Mouse (Mus musculus) midbrain, embryonic 10.5 days (tissue): ENCODE measurements around the gene Rapgef4. TPM values are rescaled to one million over a fixed set of nuclear protein-coding genes. Genes with fewer than 3 reads are reported as not detected.

Experiments
- DNase-seq: peaks from one replicate; pipeline ENCODE4 v3.0.0-alpha.2; 2017; ENCODE audit warnings: low spot score
- H3K27ac ChIP-seq: fragments of 300-500 bp; sonication (generic); replicated peaks from 2 replicates; pipeline ENCODE4 v1.5.1; 2016; ENCODE audit warnings: mild to moderate bottlenecking
- H3K27me3 ChIP-seq: fragments of 300-500 bp; sonication (generic); 2 replicates; pipeline ENCODE4 v1.6.1; 2016; ENCODE audit warnings: low read depth, mild to moderate bottlenecking; ENCODE audit not compliant: poor library complexity, severe bottlenecking
- H3K36me3 ChIP-seq: fragments of 300-500 bp; sonication (generic); 2 replicates; pipeline ENCODE4 v1.6.1; 2016; ENCODE audit warnings: mild to moderate bottlenecking, moderate library complexity
- H3K4me1 ChIP-seq: fragments of 300-500 bp; sonication (generic); 2 replicates; pipeline ENCODE4 v1.6.1; 2016
- H3K4me3 ChIP-seq: fragments of 300-500 bp; sonication (generic); 2 replicates; pipeline ENCODE4 v1.5.1; 2016; ENCODE audit warnings: mild to moderate bottlenecking, moderate library complexity
- H3K9me3 ChIP-seq: fragments of 300-500 bp; sonication (generic); replicated peaks from 2 replicates; pipeline ENCODE4 v1.6.1; 2016; ENCODE audit warnings: mild to moderate bottlenecking
- WGBS: fragments of 180-500 bp; shearing (Covaris S2); methylation state at CpG from one replicate; pipeline ENCODE4 v1.1.7; 2016; 5-methylcytosine and 5-hydroxymethylcytosine counted together
- polyA plus RNA-seq: library from polyadenylated mRNA; unstranded; fragments of >200 nt; fragmentation: Nextera tagmentation; extraction: Ambion mirVana; gene quantifications from 2 replicates; pipeline ENCODE4 v1.2.1, GENCODE M21; 2016

Rapgef4 gene
- 1.7 and 2.9 TPM in 2 replicates for polyA plus RNA-seq

DNA sequence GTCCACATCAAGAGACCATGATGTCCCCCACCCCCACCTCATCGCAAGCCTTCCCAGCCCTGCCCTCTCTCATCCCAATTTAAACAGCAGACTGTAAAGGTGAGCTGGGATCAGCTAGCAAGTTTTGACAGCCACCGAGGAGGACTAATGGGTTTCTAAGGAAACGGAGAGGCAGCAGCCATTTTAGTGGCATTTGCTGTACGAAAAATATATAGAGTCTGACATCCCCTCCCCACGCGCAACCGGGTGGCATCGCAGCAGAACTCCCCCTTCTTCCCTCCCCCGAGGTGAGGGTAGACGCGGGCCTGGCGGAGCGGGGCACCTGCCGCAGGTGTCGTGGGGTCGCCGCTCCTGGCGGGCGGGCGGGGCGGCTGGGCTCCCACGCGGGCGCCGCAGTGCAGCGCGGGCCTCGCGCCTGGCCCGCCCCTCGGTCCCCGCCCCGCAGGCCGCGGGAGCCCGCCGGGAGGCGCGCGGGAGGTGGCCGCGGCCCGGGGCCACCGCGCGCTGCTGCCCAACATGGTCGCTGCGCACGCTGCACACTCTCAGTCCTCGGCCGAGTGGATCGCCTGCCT, at the start of gene Rapgef4:
Gene Rapgef4, plus strand, starts transcription at position 470 of the 572 bp plus-strand sequence.
- Histone ChIP-seq H3K9me3 (no peaks in the 10 kb centered on the region), H3K36me3 (no peaks in the 10 kb centered on the region), H3K4me3 (peak within 1 kb of the TSS; percentile 69), H3K27me3 (peaks cover 44% of the 10 kb centered on the region), H3K4me1 (peaks cover 25% of the 10 kb centered on the region), H3K27ac (peak within 1 kb of the TSS; percentile 76)
- 2% methylated on average over 42 of the region's 52 CpGs for WGBS
- peak; percentile 29 for DNase-seq

DNA sequence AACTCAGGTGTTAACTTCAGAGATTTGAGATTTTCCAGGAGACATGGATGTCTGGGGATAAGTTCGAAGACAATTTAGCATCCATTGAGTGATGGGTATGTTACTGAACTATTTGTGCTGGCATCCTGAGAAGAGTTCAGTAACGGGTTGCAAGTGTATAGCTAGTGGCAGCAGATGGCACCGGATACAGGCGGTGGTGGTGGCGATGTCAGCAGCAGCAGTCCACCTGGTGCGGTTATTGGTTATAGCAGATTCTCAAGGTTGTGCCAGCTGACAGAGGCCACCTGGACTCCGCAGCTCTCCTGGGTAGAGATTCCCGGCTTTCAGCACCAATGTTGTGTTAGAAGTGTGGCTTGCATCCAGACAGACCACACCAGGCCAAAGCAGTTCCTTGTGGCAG, 47.0 kb upstream of the Rapgef4 start:
- no peak for DNase-seq
- Histone ChIP-seq H3K4me3 (no peak overlapping the region), H3K27me3 (no peaks in the 10 kb centered on the region), H3K9me3 (no peaks in the 10 kb centered on the region), H3K4me1 (peaks cover 8% of the 10 kb centered on the region), H3K36me3 (no peaks in the 10 kb centered on the region), H3K27ac (no peak overlapping the region)
- 90% methylated on average over 8 of the region's 8 CpGs for WGBS

DNA sequence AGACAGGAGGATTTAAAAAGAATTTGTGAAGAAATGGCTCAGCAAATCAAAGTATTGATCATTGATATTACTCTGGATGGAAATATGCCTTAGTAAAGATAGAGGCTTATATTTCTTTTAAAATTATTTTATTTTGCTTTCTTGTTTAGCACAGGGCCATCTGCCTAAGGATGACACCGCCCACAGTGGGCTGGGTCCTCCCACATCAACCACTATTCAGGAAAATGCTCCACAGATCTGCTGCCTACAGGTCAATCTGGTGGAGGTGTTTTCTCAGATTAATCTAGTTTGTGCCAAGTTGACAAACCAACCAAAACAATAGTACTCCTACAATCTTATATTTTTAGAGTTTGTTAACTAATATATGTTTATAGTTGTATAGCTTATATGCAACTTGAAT, 44.3 kb upstream of the Rapgef4 start:
- Histone ChIP-seq H3K27me3 (no peaks in the 10 kb centered on the region), H3K27ac (no peak overlapping the region), H3K4me3 (no peak overlapping the region), H3K4me1 (peaks cover 8% of the 10 kb centered on the region), H3K36me3 (no peaks in the 10 kb centered on the region), H3K9me3 (no peaks in the 10 kb centered on the region)
- WGBS, result 83% methylated on average over 1 of the region's 1 CpGs
- DNase-seq, result no peak

DNA sequence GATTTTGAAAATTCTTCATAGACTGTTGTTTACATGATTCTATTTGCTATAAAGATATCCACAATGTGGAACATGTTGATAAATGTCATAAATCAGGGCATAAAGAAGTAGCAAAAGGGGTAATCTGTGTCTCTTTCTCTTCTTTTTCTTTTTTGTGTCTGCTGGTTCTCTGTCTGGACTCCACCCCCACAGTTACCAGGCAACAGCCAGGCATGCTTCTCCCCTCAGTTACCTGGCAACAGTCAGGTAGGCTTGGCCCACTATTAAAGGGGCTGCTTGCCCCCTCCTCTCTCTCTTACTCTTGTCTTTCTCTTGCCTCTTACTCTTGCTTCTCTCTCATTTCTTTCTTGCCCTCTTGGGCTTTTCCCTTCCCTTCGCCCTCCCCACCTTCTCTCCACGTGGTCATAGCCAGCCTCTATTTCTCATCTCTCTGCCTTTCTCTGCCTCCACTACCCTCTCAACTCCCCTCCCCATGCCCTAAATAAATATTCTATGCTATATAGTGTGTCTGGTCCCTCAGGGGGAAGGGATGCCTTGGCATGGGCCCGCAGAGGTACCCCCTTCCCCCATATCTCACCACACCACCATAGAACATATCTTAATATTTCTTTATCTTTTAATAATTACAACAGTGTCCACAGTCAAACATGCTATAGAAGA, 43.3 kb upstream of the Rapgef4 start:
- 79% methylated on average over 3 of the region's 3 CpGs for WGBS
- DNase-seq, result peak; percentile 31

DNA sequence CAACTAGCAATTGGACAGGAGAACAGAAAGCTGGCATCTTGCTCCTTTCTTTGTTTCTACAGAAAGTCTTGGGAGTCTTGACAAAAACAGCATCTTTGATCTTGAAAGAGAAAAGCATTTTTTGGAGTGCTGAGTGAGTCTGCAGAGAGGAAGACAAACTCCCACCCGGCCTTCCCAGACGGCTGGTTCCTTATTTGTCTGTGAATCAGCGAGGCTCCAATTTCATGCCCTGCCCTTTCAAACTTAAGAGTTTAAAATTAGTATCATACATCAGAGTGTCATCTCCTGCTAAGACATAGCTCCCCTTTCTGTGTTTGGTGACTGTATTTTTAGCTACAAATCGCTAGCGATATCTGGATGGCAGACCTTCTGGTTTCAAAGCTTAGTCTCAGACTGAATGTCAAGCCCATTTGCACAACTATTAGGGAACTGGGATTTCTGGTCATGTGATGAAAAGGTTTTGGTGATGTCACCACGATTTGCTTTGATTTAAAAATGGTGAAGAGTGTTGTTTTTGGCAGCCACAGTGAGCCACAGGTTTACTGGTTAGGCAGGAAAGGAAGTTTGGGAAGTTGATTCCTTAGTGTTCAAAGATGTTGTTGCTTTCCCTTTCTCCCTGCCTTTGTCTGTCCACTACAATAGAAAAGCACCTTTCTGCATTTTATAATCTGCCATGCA, 42.2 kb upstream of the Rapgef4 start:
- no peaks in the 10 kb centered on the region for H3K9me3 ChIP-seq
- H3K4me1 ChIP-seq, result peaks cover 8% of the 10 kb centered on the region
- DNase-seq, result no peak
- WGBS, result 80% methylated on average over 6 of the region's 6 CpGs
- no peak overlapping the region for H3K27ac ChIP-seq
- H3K4me3 ChIP-seq, result no peak overlapping the region
- no peaks in the 10 kb centered on the region for H3K27me3 ChIP-seq
- H3K36me3 ChIP-seq, result no peaks in the 10 kb centered on the region

More for the DNA sequence above, 43.3 kb upstream of the Rapgef4 start:
- H3K27me3 ChIP-seq, result no peaks in the 10 kb centered on the region
- H3K36me3 ChIP-seq, result no peaks in the 10 kb centered on the region
- no peak overlapping the region for H3K4me3 ChIP-seq
- H3K4me1 ChIP-seq, result peaks cover 8% of the 10 kb centered on the region
- H3K27ac ChIP-seq, result no peak overlapping the region
- no peaks in the 10 kb centered on the region for H3K9me3 ChIP-seq

DNA sequence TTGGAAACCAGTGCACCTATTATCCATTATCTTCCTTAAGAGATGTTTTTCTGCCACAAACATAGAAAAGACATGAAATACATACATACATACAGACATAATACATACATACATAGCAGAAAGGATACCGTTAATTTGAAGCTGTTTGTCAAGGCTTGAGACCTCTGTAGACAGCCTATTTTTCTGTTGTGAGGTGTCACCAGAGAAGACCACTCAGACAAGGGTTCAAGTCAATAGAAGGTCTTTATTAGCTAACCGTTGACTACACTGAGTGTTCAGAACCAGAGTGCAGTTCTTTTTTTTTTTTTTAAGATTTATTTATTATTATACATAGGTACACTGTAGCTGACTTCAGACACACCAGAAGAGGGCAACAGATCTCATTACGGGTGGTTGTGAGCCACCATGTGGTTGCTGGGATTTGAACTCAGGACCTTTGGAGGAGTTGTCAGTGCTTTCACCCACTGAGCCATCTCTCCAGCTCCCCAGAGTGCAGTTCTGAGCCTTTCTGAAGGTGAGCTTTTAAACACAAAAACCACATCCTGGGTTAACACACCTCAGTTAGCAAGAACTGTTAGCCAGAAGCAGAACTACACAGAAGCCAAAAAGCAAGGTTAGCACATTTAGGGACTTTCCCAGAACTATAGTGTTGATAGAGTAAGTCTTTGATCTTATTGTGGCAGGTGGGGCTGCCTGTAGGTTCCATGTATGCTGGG, 39.9 kb upstream of the Rapgef4 start:
- peaks cover 8% of the 10 kb centered on the region for H3K4me1 ChIP-seq
- no peaks in the 10 kb centered on the region for H3K9me3 ChIP-seq
- H3K36me3 ChIP-seq, result no peaks in the 10 kb centered on the region
- no peak overlapping the region for H3K27ac ChIP-seq
- no peak for DNase-seq
- WGBS, result 94% methylated on average over 3 of the region's 3 CpGs
- no peak overlapping the region for H3K4me3 ChIP-seq
- no peaks in the 10 kb centered on the region for H3K27me3 ChIP-seq

DNA sequence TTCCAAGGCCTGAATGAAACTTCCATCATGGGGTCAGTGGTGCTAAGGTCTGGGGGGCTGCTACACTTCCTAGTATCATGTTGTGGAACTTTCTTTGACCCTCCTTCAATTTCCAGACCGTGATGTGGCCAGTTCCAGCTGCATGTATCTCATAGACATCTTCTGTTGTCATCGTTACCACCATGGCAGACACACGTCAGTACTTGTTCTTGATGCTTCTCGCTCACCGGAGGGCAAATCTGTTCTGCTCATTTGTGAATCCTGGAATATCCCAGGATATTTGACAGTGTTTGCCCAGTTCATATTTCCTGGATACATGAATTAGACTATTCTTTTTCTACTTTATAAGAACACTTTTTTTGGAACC, 39.3 kb upstream of the Rapgef4 start:
- Histone ChIP-seq H3K9me3 (no peaks in the 10 kb centered on the region), H3K36me3 (no peaks in the 10 kb centered on the region), H3K27ac (no peak overlapping the region), H3K4me1 (peaks cover 8% of the 10 kb centered on the region), H3K27me3 (no peaks in the 10 kb centered on the region), H3K4me3 (no peak overlapping the region)
- 91% methylated on average over 5 of the region's 5 CpGs for WGBS
- no peak for DNase-seq

DNA sequence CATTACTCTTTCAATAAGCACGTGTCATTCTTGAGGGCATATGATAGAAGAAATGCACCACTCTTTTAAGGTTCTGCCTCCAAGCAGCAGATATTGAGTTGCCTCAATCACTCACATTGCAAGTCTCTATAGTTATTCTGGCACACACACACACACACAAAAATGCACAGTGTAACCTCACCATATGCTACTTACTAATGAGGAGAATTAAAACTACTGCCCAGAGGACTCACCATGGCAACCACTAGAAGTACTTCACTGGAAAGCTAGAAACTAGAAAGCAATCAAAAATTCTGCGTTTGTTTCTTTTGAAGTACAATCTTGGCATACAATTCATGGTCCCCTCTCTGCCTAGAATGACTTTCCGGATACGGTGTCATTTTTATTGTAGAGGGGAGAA, 29.8 kb upstream of the Rapgef4 start:
- Histone ChIP-seq H3K9me3 (no peaks in the 10 kb centered on the region; the same call in 1 of the 2 replicates), H3K27me3 (no peaks in the 10 kb centered on the region), H3K36me3 (no peaks in the 10 kb centered on the region), H3K4me1 (no peaks in the 10 kb centered on the region), H3K27ac (no peak overlapping the region), H3K4me3 (no peak overlapping the region)
- no peak for DNase-seq
- WGBS, result 91% methylated on average over 4 of the region's 4 CpGs

DNA sequence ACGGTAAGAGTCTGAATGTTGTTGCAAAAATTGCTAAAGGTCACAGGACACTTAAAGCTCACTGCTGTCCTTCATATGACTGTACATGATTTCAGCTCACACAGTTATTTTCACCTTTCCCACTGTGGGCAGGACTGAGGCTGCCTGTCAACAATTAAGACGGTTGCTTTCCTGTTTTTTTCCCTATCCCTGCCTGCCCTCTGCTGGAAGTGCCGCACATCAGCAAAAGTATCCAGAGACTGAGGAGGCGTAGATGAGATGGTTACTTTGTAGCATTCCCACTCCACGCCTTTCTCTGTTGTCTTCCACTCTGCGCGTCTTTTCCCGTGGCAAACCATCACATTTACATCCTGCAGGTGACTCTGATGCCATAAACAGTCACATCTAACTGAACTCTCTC, 25.4 kb upstream of the Rapgef4 start:
- Histone ChIP-seq H3K9me3 (no peaks in the 10 kb centered on the region), H3K4me1 (no peaks in the 10 kb centered on the region), H3K27ac (no peak overlapping the region), H3K4me3 (no peak overlapping the region), H3K27me3 (no peaks in the 10 kb centered on the region), H3K36me3 (no peaks in the 10 kb centered on the region)
- peak; percentile 39 for DNase-seq
- 27% methylated on average over 8 of the region's 8 CpGs for WGBS

DNA sequence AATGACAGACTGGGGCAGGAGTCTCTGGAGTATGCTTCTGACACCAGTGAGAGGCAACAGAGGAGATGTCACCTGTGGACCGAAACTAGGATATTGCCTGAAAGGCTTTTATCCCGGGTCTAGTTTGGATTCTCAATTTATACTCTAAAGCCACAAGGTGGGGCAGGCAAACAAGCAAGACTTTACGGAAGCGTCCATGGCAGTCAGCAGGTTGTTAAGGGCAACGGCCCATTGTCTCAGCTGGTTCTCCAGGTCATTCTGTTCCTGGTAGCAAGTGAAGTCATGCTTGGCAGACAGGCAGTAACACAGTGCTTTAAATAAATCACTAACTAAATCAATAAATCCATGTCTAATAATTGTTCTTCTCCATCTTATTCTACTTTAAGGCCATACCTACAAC, 24.6 kb upstream of the Rapgef4 start:
- Histone ChIP-seq H3K4me1 (no peaks in the 10 kb centered on the region), H3K27me3 (no peaks in the 10 kb centered on the region), H3K4me3 (no peak overlapping the region), H3K36me3 (no peaks in the 10 kb centered on the region), H3K9me3 (no peaks in the 10 kb centered on the region), H3K27ac (no peak overlapping the region)
- DNase-seq, result no peak
- 67% methylated on average over 5 of the region's 5 CpGs for WGBS

DNA sequence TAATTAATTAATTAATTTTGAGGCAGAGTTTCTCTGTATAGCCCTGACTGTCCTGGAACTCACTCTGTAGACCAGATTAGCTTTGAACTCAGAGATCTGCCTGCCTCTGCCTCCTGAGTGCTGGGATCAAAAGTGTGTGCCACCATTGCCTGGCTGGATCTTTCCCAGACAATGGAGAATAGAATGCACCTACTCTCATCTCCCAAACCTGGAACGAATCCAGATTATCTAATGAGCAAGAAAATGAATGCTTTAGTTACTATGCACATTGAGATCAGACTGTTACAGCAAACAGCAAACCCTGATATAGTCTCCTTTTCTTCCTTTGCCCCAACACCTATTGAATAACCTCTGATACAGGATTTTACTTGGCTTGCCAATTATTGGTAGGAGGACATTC, 23.1 kb upstream of the Rapgef4 start:
- no peaks in the 10 kb centered on the region for H3K9me3 ChIP-seq
- H3K27ac ChIP-seq, result no peak overlapping the region
- H3K36me3 ChIP-seq, result no peaks in the 10 kb centered on the region
- no peak overlapping the region for H3K4me3 ChIP-seq
- no peak for DNase-seq
- WGBS, result 86% methylated on average over 1 of the region's 1 CpGs
- no peaks in the 10 kb centered on the region for H3K4me1 ChIP-seq
- no peaks in the 10 kb centered on the region for H3K27me3 ChIP-seq

DNA sequence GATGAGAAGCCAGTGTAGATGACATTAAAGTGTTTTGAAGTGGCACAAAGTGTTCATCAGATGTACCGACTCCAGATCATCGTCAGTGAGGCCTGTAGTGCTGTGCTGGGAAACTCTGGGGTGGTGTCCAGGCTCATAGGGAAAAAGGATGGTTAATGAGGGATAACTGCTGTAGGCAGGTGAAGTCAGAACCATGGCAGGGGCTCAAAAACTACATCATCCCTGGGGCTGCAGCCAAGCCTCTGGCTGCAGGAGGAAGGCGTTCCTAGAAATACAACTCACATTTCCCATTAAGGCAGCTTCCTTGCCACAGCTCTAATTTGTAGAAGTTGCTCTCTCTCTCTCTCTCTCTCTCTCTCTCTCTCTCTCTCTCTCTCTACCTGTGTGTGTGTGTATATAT, 22.6 kb upstream of the Rapgef4 start:
- DNase-seq, result no peak
- H3K4me3 ChIP-seq, result no peak overlapping the region
- 93% methylated on average over 3 of the region's 3 CpGs for WGBS
- no peaks in the 10 kb centered on the region for H3K27me3 ChIP-seq
- H3K27ac ChIP-seq, result no peak overlapping the region
- no peaks in the 10 kb centered on the region for H3K9me3 ChIP-seq
- no peaks in the 10 kb centered on the region for H3K36me3 ChIP-seq
- H3K4me1 ChIP-seq, result no peaks in the 10 kb centered on the region

DNA sequence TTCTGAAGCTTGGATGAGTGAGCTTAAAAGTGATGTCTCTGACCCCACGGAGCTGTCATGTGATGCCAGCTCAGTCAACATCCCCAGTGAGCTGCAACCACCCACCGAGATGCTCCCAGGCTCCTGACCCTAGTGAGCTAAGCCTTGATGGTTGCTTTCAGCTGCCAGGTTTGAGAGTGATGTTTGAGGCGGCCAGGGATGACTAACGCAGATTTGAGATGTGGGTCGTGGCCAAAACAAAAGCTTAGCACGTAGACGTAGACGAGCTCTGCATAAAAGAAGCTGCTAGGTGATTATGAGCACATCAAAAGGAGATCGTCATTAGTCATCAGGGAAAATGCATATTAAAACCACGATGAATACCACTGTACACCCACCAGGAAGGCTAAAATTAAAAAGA, 16.8 kb upstream of the Rapgef4 start:
- H3K27ac ChIP-seq, result no peak overlapping the region
- WGBS, result 32% methylated on average over 10 of the region's 10 CpGs
- H3K36me3 ChIP-seq, result no peaks in the 10 kb centered on the region
- no peak for DNase-seq
- no peaks in the 10 kb centered on the region for H3K9me3 ChIP-seq
- peaks cover 8% of the 10 kb centered on the region for H3K4me1 ChIP-seq
- no peak overlapping the region for H3K4me3 ChIP-seq
- H3K27me3 ChIP-seq, result no peaks in the 10 kb centered on the region
